Mouse (Mus musculus): ENCODE results near the gene Mboat1.

Gene Mboat1

DNA sequence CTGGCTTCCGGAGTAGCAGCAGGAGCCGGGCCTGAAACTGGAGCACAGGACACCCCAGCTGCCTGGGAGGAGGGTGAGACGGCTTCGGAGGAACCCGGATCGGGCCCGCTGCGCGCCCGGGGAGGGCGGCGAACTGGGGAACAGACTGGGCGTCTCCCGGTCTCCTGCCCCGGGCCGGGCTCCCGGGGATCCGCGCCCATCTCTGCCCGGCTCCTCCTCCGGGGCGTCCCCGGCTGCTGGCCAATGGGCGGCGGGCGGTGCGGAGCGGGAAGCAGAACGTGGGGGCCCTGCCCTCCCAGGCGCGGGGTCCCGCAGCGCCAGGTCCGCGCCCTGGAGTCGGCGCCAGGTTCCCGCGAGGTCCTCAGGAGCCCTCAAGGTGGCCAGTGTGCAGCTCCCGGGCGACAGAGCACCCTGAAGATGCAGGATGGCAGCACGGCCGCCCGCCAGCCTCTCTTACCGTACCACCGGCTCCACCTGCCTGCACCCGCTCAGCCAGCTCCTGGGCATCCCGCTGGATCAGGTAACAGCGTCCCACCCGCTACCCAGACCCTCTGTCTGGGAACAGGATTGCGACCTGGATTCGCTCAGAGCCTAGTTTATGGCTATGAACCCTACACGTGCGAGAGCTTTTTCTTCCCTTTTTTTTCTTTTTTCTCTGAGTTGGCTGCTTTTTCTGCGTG is at the start of gene Mboat1:
Gene Mboat1, plus strand, starts transcription at position 247 of the 680 bp plus-strand sequence.
- DNase-seq (ENCODE audit: low spot score in 2 of 2) = peak; percentile 27 to 52

DNA sequence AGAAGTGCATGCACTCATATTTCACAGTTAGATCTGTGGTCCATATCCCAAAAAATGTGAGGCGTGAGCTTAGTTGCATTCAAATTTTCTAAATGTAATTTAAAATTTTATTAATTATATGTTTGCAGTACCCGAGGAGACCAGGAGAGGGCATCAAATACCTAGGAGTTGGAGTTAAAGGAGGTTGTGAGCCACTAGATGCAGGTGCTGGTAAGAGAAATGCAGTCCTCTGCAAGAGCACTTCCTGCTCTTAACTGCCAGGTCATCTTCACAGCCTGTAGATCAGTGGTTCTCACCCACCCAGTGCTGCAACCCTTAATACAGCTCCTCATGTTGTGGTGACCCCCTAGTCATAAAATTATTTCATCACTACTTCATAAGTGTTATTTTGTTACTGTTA is 43.2 kb upstream of the Mboat1 start:
- no peak for DNase-seq (ENCODE audit: low spot score in 2 of 2)

DNA sequence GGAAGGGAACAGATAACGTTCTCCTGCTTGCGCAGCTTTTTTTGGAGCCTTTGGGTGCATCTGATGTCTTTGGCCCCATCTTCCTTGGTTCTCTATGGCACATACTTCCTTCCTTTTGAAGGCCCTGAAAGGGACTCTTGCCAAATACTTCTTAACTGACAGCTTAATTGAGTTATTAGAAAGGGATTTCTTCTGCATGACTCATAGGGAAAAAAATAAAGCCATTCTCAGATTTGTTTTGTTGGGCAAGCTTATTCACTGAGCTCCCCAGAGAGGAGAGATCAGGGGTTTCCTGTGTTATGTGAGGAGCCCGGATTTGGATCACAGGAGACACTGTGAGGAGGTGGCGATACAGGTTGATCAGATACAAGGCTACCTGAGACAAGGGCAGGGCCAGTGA is 40.4 kb upstream of the Mboat1 start:
- no peak for DNase-seq (ENCODE audit: low spot score in 2 of 2)

DNA sequence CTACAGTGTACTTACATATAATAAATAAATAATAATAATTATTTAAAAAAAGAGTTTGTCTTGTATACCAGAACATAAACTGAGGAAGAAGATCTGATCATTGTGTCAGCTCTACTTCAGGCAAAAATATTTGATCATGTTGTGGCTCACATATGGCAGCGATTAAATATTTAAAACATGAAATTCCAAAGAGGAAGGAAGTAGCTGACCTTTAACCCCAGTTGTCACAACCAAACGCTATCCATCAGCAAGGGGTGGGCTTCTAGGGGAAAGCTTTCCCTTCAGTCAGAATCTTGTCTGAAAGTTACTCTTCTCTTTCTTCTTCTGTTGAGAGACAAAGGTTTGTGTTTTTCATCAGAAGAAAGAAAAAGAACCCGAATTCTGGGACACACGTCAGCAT is 39.8 kb upstream of the Mboat1 start:
- no peak for DNase-seq (ENCODE audit: low spot score in 2 of 2)

DNA sequence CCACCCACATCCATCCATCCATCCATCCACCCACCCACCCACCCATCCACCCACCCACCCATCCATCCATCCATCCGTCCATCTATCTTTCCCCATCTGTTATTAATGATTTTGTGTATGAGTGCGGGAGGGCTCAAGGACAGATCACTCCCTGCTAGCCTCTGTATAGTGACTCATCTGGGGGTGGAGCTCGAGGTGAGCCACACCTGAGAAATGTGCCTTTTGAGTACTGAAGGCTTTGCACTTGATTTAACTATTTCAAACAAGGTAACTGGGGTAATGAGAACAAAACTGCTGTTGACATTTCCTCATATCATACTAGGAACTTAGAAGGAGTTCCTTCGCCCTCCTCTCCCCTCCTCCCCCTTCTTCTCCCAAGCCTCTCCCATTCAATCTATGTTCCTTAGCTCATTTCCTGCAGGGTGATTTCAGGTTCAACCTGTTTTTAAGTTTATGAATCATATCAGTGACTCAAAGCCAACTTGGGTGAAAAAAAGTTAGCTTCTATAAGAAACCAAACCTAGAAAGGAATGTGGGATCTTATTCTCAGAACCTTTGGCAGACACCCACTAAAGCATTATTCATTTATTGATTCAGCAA is 27.2 kb upstream of the Mboat1 start:
- no peak for DNase-seq (ENCODE audit: low spot score in 2 of 2)

DNA sequence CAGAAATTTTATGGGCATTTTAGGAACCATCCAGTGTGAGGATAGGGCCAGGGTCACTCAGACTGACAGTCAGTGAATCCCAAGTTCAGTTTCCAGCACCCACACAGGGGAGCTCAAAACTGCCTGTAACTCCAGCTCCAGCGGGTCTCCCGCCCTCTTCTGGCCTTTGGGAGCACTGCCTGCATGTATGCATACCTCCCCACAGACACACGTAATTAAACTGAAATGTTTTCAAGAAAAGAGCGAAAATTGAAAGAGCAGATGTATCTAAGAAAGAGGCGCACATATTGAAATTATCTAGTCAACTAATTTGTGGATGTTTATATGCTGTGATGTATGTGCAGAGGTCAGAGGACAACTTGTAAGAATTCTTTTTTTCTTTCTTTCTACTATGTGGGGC is 20.5 kb upstream of the Mboat1 start:
- DNase-seq (ENCODE audit: low spot score in 2 of 2) = no peak

DNA sequence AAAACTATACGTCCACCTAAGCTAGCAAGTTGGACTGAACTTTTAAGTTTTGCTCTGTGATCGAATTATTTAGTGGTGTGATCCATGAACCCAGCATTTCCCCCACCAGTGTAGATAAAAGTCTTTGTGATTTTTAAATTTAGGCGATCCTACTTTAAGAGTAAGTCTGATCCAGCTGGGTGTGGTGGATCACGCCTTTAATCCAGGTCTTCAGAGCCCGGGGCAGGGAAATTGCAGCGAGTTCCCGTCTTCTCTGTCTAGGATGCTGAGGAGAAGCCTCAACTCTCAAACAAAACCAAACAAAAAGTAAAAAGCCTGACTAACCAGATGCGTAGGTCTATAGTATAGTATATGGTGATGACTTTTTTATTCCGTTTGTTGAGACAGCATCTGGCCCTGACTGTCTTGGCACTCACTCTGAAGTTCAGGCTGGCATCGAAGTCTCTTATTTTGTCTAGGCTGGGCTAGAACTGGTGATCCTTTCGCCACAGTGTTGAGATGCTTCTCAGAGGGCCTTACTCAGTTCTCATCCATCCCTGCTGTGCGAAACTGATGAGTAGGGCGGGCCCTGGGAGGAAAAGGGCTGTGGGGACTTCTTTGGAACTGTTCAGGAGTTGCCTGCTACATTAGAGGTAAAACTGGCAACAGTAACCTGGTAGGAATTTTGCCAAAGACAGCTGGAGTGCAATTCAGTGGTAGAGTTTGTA is 787 bp downstream of the Mboat1 start:
- DNase-seq (ENCODE audit: low spot score in 2 of 2) = no peak

DNA sequence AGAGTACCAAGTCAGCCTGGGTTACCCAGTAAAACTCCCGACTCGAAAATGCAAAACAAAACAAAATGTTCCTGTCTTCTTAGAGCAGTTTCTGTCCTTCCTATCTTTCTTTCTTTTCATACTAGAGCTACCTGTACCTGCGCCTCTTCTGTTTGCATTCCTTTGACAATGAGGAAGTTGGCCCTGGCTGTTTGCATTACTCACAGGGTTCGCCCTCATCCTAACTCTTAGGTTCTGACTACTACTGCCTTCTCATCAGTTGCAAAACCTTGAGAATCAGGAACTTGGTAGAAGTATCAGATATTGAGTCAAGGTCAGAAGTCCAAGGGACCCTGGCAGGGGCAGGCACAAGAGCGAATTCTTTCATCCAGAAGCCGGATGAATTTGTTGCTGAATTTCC is 1.7 kb downstream of the Mboat1 start:
- DNase-seq (ENCODE audit: low spot score in 2 of 2) = no peak

DNA sequence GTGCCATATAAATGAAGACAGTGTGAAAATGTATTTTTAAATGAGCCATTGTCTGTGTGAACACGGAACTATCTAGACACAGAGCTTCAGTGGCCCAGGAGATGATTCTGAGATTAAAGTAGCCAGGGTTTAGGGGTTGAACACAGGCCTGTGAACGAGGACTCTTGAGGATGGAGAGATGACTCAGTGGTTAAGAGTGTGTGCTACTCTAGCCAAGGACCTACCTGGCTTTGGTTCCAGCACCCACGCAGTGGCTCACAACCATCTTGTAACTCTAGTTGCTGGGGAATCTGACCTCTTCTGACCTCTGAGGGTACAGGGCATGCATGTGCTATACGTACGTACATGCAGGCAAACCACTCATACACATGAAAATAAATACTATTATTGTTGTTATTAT is 3.9 kb downstream of the Mboat1 start:
- no peak for DNase-seq (ENCODE audit: low spot score in 2 of 2)

DNA sequence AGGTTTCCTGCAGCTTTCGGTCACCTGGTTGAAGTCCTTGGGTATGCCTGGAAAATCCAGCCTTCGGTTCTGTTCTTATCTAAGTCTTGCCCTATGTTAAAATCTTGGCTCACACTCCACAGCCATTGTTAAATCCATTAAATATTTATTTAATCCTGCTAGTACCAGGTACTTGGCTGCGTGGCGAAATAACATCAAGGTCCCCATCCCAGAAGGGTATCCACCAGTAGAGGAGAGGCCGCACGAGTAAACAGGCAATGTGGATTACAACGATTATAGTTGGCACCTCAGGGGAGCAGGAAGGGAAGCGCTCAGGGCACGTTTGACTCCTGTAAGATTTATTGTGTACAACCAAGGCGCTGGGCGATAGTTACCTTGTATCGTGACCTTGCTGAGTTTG is 4.4 kb downstream of the Mboat1 start:
- no peak for DNase-seq (ENCODE audit: low spot score in 2 of 2)

DNA sequence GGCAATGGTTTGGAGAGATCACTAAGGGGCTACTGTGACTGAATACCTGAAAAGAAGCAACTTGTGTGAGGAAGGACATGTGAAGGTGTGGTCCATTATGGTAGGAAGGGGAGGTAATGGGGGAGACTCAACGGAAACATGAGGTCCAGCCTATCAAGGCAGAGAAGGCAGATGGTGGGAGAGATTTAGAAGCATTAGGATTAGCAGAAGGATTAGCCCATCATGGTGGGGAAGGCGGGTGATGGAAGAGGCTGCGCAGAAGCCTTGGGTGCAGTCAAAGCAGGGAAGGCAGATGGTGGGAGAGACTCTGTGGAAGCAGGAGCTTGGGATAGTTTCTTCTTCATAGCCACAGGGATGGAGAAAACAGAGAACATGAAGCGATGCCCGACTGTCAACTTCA is 5.7 kb downstream of the Mboat1 start:
- DNase-seq (ENCODE audit: low spot score in 2 of 2) = no peak

DNA sequence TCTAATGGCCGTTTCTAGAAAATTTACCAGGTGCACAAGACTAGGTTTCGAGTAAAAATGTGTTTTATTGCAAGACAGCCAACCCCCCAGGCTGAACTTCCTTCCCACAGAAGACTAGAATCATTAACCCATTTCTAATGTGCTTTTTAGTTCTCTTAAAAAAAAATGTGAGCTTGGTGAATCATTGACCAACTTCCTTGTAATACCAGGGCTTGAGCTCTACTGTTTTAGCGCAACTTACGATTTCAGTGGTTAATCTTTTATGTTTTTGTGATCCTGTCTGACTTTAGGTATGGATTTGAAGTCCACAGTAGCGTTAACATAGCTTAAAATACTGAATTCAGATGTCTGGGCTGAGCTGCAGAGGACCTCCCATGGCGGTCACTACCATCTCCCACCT is 10.2 kb downstream of the Mboat1 start:
- no peak for DNase-seq (ENCODE audit: low spot score in 2 of 2)

DNA sequence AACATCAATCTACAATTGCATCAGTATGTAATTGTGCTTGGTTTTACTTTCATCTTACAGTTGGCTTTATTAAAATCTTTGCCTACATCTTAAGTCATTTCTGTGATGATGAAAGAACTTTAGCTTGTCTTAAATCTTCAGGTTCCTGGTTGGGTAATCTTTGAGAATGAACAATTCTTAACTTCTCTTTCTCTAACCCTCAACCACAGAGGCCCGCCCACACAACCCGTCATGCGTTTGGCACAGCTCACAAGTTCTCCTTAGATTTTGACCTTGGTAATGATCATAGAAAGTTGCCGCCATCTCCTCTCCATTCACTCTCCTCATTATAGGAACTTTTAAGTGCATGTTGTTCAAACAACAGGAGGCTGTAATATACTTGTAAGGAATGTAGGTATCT is 18.0 kb downstream of the Mboat1 start:
- no peak for DNase-seq (ENCODE audit: low spot score in 2 of 2)

DNA sequence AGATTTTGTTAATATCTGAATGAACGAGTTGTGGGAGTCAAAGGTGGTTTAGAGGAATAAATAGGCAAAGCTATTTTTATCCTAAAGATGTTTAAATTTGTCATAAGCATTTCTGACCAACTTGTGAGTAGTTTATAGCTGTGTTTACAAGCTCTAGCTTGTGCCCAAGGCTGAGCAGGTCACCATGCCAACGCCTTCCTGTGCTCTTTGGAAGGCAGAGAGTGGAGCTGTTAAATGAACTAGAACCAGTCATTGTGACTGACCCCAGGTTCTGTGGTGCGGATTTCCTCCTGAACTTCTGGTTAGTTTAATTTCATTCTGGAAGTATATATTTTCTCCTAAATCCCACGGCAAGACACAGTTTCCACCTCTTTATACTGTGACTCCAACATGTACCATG is 23.3 kb downstream of the Mboat1 start:
- no peak for DNase-seq (ENCODE audit: low spot score in 2 of 2)

DNA sequence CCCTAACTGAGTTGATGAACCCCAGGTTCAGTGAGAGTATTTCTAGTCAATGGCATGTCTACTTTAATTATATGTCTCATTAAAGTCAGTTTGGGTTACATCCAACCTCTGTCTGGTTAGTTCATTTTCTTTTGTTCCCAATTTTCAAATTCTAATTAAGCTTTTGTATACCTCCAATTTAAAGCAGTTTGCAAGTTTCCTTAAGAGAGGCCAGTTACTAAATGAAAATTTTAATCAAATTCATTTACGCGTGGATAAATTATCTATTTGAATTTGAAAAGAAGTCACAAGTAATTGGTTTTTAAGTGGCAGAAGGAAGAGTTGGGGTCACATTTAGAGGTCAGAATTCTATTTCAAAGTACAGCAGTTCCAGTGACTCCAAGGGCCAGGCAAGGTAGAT is 27.2 kb downstream of the Mboat1 start:
- DNase-seq (ENCODE audit: low spot score in 2 of 2) = no peak

DNA sequence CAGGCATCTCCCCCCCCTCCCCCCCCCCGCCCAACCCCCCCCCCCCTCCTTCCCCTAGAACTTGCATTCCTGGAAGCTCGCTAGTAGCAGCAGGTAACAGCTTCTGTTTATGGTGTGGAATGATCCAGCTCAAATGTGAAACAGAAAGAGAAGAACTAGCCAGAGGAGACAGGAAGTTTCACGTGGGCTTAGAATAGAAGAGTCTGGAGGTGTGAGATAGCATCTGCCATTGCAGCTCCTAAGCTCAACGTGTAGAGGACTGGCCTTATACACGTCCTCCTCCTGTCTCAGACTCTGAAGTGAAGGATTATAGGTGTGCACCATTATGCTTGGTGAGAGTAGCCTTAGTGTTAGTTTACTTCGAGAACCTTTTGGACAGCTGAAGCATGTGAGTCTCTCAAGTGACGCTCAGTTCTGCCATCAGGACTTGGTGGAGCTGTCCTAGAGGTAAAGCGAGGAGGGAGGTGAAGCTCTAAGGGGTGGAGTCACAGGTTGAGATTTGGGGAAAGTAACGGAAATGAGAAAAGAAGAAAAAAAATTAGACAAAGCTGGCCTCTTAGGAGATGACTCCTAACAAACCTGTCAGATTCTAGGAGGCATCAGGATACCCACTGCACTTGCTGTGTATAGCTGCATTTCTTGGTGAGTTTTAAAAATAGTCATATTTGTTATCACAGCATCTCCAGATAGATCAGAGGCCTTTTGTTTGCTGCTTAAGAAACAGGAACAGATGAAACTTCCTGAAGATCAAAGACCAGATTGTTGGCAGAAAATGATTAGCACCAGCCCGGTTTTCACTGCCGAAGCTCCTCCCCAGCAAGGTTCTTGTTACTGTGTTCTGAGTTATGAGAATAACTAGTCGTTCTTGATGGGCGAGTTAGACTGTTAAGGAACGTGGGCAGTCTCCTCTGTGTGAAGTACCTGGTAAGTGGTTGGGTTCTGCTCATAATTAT is 30.1 kb downstream of the Mboat1 start:
- no peak for DNase-seq (ENCODE audit: low spot score in 2 of 2)

DNA sequence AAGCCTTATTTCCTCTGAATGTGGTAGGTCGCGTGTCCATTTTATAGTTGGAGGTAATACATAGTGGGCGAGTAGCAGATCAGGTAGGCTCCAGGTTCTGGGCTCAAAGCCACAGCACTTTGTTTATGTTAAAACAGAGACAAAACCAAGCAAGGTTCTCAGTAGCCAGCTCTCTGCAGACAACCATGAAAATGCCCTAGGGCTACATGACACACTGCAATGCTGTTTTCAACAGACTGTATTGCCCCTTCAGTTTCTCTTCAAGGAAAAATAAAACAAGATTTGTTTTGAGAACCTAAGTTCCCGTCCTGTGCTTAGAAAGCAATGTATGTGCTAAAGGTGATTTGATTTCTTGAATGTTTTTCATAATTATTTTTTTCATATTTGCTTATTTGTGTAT is 31.2 kb downstream of the Mboat1 start:
- DNase-seq (ENCODE audit: low spot score in 2 of 2) = no peak

DNA sequence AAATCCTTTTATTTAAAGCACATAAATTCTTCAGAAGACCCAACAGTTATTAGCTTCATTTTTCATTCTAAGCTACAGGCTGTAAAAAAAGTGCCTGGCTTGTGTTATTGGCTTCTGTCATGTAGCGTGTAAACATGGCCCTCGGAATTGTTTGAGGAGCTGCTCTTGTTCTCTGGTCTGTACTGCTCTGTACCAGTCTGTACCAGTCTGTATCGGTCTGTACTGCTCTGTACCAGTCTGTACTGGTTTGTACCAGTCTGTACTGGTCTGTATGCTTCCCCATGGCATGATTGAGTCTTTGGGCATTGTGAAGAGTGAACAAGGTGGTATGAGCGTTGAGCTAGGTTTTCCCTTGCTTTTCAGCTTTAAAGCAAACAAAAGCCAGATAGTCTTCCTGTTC is 32.5 kb downstream of the Mboat1 start:
- no peak for DNase-seq (ENCODE audit: low spot score in 2 of 2)

DNA sequence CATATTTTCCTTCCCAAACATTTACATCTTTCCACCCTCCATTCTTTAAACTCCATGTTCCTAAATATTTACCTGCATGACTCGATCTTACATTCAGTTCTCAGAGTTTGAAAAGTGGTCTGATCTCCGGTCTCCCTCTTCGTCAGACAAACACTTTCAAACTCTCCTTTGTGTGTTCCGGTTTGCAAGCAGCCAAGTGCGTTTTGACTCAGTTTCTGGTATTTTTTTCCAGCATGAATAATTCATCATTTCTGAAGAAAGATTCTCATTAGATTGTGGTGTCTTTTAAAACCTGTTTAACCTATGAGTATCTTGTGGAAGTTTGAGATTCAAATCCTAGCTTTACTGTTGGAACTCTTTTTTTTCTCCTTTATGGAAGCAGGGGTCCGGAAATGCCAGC is 33.8 kb downstream of the Mboat1 start:
- no peak for DNase-seq (ENCODE audit: low spot score in 2 of 2)

DNA sequence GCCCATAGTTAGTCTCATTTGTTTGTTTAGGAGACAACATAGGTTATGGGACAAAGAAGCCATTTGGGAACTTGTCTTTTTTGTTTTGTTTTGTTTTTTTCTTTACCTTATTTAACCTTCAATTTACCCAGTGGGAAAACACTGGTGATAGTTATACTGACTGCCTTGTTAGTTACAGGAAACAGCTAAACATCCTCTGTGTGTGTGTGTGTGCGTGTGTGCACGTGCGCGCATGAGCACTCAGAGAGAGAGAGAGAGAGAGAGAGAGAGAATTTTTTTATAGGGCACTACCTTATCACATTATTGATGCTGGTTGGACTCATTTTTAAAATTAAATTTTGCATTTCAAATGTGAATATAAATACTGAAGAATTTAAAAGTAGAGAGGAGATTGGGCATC is 38.3 kb downstream of the Mboat1 start:
- no peak for DNase-seq (ENCODE audit: low spot score in 2 of 2)

DNA sequence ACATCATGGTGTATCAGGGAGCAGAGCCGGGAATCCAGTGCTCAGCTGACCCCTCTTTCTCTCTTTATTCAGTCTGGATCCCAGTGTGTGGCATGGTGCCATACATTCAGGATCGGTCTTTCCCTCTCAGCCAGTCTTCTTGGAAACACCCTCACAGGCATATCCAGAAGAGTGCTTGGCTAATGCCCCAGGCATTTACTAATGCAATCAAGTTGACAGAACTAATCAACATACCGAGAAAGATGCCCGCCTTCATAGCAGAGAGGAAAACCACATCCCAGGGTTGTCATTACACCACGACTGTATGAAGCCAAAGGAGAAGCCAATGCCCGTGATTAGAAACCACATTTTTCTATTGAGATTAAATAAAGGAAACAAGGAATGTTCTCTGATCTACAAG is 41.1 kb downstream of the Mboat1 start:
- DNase-seq (ENCODE audit: low spot score in 2 of 2) = no peak

DNA sequence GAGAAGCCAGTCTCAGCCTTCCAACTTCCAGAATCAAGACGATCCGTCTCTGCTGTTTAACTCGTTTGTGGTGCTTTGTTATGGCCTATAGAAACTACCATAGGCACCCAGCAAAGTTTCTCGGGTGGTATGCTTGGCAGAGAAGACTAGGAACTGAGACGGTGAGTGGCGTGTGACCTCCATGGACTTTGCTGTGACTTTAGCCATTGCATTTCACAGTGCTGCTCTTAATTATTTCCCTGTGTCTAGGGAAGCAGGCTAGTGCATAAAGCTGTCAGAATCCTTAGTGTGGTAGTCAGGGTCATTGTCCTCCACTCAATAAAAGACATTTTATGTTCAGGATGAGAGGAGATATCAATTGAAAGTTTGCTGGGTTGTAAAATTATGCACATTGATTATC is 49.3 kb downstream of the Mboat1 start:
- DNase-seq (ENCODE audit: low spot score in 2 of 2) = no peak
